Mouse (Mus musculus) left cerebral cortex, adult 9 months (tissue): ENCODE results near the gene Gja10.

Source experiments
- DNase-seq, 2 experiments: peaks; one replicate each; pipeline ENCODE4 v3.0.0; 2022; ENCODE audit warnings: low spot score in 2 of 2

Gja10 gene

GRCm38 (mm10) chr4:32602660-32603059, at the start of gene Gja10:
Gene Gja10 (minus strand): TSS chr4:32602760.
- no peak for DNase-seq

GRCm38 (mm10) chr4:32651669-32652068, 49.1 kb upstream of the Gja10 start:
- no peak for DNase-seq

- no peak for DNase-seq
Observed at GRCm38 (mm10) chr4:32621637-32622036, 19.1 kb upstream of the Gja10 start.

GRCm38 (mm10) chr4:32615034-32615881, 12.7 kb upstream of the Gja10 start, which contains the start of gene Casp8ap2:
Gene Casp8ap2 (plus strand): TSS chr4:32615451.
- peak; percentile 99 to 100 for DNase-seq

- no peak for DNase-seq
Observed at GRCm38 (mm10) chr4:32601135-32601534, 1.4 kb downstream of the Gja10 start.

- no peak for DNase-seq
Observed at GRCm38 (mm10) chr4:32588237-32588636, 14.3 kb downstream of the Gja10 start.

GRCm38 (mm10) chr4:32587543-32587942, 15.0 kb downstream of the Gja10 start:
- no peak for DNase-seq

GRCm38 (mm10) chr4:32586596-32586995, 16.0 kb downstream of the Gja10 start:
- DNase-seq, result no peak

GRCm38 (mm10) chr4:32584181-32584580, 18.4 kb downstream of the Gja10 start:
- no peak for DNase-seq

GRCm38 (mm10) chr4:32579850-32580249, 22.7 kb downstream of the Gja10 start:
- DNase-seq, result no peak

GRCm38 (mm10) chr4:32575165-32575564, 27.4 kb downstream of the Gja10 start:
- DNase-seq, result no peak

- DNase-seq, result no peak
Observed at GRCm38 (mm10) chr4:32574604-32575003, 28.0 kb downstream of the Gja10 start.

- no peak for DNase-seq
Observed at GRCm38 (mm10) chr4:32573586-32573985, 29.0 kb downstream of the Gja10 start.

GRCm38 (mm10) chr4:32572118-32572517, 30.4 kb downstream of the Gja10 start:
- DNase-seq, result peak in 1 of 2 experiments; percentile 39

GRCm38 (mm10) chr4:32571441-32571840, 31.1 kb downstream of the Gja10 start:
- no peak for DNase-seq

GRCm38 (mm10) chr4:32570939-32571317, 31.6 kb downstream of the Gja10 start:
- no peak for DNase-seq

GRCm38 (mm10) chr4:32569995-32570938, 32.3 kb downstream of the Gja10 start:
- peak in 1 of 2 experiments; percentile 57 for DNase-seq

- no peak for DNase-seq
Observed at GRCm38 (mm10) chr4:32569054-32569453, 33.5 kb downstream of the Gja10 start.

- DNase-seq, result no peak
Observed at GRCm38 (mm10) chr4:32564918-32565317, 37.6 kb downstream of the Gja10 start.

GRCm38 (mm10) chr4:32564416-32564815, 38.1 kb downstream of the Gja10 start:
- no peak for DNase-seq

GRCm38 (mm10) chr4:32562319-32563115, 40.0 kb downstream of the Gja10 start:
- DNase-seq, result no peak
